21 mouse cellular contexts compared by ENCODE assay signal in genomic region chr6:72159861-72160395, GRCm38 (mm10).
"Had no signal": no experiment of that assay in that cellular context is flagged by ENCODE, and none has a peak within 500 bp of the region (broad histone marks: within the 10 kb centered on the region; RNA-seq: fewer than 3 reads in every experiment).

No protein-coding gene starts in this region.

- H3K27me3 ChIP-seq: limb, embryonic 12.5 days; limb, embryonic 15.5 days; lung, embryonic 15.5 days; midbrain, embryonic 12.5 days; midbrain, embryonic 15.5 days; neural tube, embryonic 13.5 days; stomach, embryonic 15.5 days had no signal

- ATAC-seq: midbrain, embryonic 15.5 days had no signal

- H3K9me3 ChIP-seq: limb, embryonic 12.5 days; limb, embryonic 15.5 days; lung, embryonic 15.5 days; midbrain, embryonic 12.5 days; midbrain, embryonic 15.5 days; neural tube, embryonic 13.5 days; stomach, embryonic 15.5 days had no signal

- H3K36me3 ChIP-seq: midbrain, embryonic 15.5 days; stomach, embryonic 15.5 days had no signal

- H3K27ac ChIP-seq: limb, embryonic 12.5 days; limb, embryonic 15.5 days; liver, embryonic 14.5 days; lung, embryonic 15.5 days; midbrain, embryonic 12.5 days; midbrain, embryonic 15.5 days; neural tube, embryonic 13.5 days; stomach, embryonic 15.5 days had no signal

- DNase-seq: kidney, adult 18-20 months; kidney, adult 9 months; kidney, postnatal 14 days; kidney, postnatal 4 days; left cerebral cortex, postnatal 4 days; lung, adult 18-20 months; lung, postnatal 10 days; lung, postnatal 4 days; right cerebral cortex, postnatal 25 days; spleen, adult 18-20 months; thymus, adult 2 months; thymus, postnatal 14 days; thymus, postnatal 4 days had no signal

- H3K4me3 ChIP-seq: limb, embryonic 12.5 days; limb, embryonic 15.5 days; lung, embryonic 15.5 days; midbrain, embryonic 12.5 days; midbrain, embryonic 15.5 days; neural tube, embryonic 13.5 days; stomach, embryonic 15.5 days had no signal

- H3K4me1 ChIP-seq: limb, embryonic 12.5 days; midbrain, embryonic 12.5 days; neural tube, embryonic 13.5 days had no signal
